Mouse (Mus musculus) heart, adult 2 months (tissue): Measurements from ENCODE around the gene Mdga2.

Experiments used
- CTCF ChIP-seq: fragments of 200-600 bp; IDR thresholded peaks from 2 replicates; pipeline ENCODE4 v1.8.1; 2022; ENCODE audit warnings: antibody characterized with exemption, mild to moderate bottlenecking, moderate library complexity
- POLR2A ChIP-seq: fragments of 200-500 bp; IDR thresholded peaks from 2 replicates; pipeline ENCODE4 v1.6.1; 2011; ENCODE audit warnings: mild to moderate bottlenecking, low read depth, low read length, control low read depth; ENCODE audit not compliant: insufficient read depth

- TF ChIP-seq CTCF (no peak), POLR2A (no peak)
These were observed 333.7 kb downstream of the Mdga2 start for GRCm38 (mm10) chr12:66888636-66889035.
